Mouse (Mus musculus) left cerebral cortex, adult 9 months (tissue): ENCODE data around the gene Drg1.
A peak's percentile ranks its signal among the peaks of the same experiment; 100 is the strongest.
"Not testable (repeated sequence)": the region's sequence is repeated elsewhere in the genome, so short reads cannot be mapped to it uniquely, and the experiment has no call there.

Experiments
- DNase-seq, 2 experiments: peaks; one replicate each; pipeline ENCODE4 v3.0.0; 2022; ENCODE audit warnings: low spot score in 2 of 2

Drg1 gene

DNA sequence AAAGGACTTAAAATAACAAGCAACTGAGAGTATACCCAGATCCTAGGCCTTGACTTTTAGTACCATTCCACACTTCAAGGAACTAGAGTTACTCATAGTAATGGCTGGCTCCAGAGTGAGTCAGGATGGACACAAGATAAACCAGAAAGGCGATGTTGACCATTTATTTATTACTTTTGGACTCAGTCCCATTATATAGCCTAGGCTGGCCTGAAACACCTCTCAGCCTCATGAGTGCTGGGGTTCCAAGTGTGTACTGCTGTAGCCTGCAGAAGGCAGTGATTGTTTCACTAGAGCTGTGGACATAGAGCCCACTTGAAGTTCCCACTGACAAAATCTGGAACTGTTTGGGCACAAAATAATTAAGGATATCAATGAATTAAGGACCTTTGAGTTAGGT lies 53.7 kb downstream of the Drg1 start:
- DNase-seq = no peak

GRCm38 (mm10) chr11:3206783-3207182 lies 59.4 kb downstream of the Drg1 start:
- no peak for DNase-seq

DNA sequence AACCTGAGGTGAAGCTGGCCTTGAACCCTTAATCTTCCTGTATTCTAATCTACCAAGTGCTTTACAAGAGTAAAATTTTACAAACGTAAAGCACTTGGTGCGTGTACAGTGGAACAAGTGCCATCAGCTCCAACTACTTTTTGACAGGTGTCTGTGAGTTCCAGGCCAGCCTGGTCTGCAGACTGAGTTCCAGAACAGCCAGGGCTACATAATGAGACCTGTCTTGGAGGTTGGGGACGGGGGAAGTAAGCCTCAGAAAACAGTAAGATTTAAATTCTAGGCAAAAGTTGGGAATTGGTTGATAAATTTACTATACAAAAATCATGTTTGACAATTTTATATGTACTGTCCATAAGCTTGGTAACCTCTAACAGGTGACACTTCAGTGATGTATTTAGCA lies 61.0 kb downstream of the Drg1 start:
- DNase-seq = no peak

- no peak for DNase-seq
Observed at GRCm38 (mm10) chr11:3203771-3204170, 62.4 kb downstream of the Drg1 start.

DNA sequence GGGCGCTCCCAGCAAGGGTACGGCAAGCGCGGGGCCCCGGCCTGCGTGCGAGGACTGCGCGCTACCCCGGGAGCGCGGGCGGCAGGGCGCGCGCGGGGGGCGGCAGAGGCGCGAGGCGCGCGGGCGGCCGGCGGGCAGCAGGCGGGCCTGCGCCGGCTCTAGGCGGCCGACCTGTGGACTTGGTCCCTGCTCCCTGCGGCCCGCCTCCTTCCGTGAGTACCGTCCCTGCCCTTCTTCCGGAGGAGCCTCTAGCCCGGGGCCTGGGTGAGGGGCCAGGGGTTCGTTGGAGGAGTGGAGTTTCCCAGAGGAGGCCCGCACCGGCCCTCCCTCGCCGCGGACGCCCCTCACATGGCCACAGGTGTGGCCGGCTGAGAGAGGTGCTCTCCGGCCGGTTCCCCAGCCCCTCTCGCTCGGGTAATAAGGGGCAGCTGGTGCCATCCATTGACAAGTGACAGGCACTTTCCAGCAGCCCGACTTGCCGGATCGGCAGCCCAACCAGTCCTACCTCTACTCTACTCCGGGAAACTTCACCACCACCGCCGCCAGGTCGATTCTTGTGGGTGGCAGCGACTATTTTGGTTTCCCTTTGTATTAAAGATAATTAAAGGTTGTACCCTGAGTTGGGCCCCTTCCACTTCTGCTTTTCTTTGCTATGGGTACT lies 63.3 kb downstream of the Drg1 start:
- DNase-seq = peak in 1 of 2 experiments; percentile 23

DNA sequence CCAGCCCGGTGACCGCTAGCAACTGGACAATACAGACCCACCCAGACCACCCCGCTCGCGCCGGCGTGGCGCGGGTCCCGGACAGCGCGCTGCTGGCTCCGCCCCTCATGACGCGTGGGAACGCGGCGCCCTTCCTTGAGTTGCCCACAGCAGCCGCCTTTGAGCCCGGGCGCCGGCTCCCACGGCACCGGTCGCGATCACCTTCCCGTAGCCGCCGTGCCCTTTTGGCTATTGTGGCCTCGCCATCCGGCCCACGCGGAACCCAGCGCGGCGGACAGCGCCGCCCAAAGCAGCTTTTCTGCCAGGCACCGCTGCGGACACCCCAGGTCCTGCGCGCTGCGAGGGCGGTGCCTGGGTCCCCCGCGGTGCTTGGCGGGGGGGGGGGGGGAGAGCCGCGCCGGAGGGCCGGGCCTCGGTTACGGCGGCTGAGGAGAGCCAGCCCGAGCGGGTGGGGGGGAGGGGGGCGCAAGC lies 63.9 kb downstream of the Drg1 start, which contains the start of gene Eif4enif1:
Gene Eif4enif1 (plus strand): TSS at position 162 of the 471 bp plus-strand sequence.
- peak; percentile 79 to 93 for DNase-seq

- no peak for DNase-seq
Observed at GRCm38 (mm10) chr11:3201326-3202230, 64.6 kb downstream of the Drg1 start.

DNA sequence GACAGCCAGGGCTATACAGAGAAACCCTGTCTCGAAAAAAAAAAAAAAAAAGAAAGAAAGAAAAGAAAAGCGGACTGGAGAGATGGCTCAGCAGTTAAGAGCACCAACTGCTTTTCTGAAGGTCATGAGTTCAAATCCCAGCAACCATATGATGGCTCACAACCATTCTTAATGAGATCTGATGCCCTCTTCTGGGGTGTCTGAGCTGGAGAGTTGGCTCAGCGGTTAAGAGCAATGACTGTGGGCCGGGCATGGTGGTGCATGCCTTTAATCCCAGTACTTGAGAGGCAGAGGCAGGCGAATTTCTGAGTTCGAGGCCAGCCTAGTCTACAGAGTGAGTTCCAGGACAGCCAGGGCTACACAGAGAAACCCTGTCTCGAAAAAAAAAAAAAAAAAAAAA lies 65.6 kb downstream of the Drg1 start:
- DNase-seq = not testable (repeated sequence)

DNA sequence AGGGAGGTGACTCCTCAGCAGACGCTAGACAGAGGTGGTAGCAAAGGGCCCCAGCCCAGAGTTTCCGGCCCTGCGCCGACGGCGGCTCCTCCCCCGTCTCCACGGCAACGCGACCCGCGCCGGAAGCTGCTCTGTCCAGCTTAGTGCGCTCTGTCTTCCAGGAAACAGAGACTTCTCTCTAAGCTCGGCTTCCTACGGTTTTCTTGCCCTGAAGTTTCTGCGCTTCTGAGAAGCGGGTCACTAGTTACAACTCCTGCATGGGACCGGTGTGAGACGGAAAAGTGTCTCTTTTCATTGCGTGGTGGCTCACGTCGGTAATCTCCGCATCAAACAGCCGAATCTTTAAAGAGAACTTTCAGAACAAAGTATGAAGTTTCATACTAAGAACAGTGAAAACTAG lies 72.9 kb downstream of the Drg1 start, which contains the start of gene Sfi1:
Gene Sfi1 (minus strand): TSS at position 101 of the 400 bp plus-strand sequence.
- no peak for DNase-seq

DNA sequence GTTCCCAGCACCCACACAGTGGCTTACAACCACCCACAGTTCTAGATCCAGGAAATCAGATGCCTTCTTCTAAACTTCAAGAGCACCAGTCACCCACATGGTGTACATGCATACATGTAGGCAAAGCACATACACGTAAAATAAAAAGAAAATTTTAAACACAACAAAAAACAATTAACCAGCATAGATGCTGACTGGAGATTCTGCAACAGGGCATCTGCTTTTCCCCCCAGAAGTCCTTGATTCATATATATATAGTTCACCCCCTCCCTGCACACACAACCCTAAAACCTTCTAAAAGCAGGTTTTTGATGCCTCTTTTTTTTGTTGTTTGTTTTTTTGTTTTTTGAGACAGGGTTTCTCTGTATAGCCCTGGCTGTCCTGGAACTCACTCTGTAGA lies 83.5 kb downstream of the Drg1 start:
- DNase-seq = not testable (repeated sequence)

DNA sequence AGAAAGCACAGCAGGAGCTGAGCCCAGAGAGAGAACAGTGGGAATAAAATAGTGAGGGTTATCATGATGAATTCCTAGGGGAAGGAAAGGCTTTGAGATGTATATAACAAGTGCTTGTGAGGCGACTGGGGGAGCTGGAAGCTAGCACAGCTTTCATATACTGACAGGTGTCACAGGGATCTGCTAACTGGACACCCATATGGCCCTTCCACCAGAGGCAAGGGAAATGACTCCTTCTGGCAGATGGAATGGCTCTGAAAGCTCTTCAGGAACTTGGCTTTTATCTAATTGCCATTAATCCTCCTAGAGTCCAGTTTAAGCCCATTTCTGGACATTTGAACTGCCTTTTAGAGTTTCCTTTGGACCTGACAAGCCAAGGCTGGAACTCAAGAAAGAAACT lies 84.2 kb downstream of the Drg1 start:
- DNase-seq = not testable (repeated sequence)

- DNase-seq = peak in 1 of 2 experiments; percentile 79
Observed at GRCm38 (mm10) chr11:3181250-3181649, 85.0 kb downstream of the Drg1 start.

GRCm38 (mm10) chr11:3180510-3181160 lies 85.6 kb downstream of the Drg1 start:
- DNase-seq = not testable (repeated sequence)

- DNase-seq = peak in 1 of 2 experiments; percentile 33
Observed at GRCm38 (mm10) chr11:3179726-3180092, 86.5 kb downstream of the Drg1 start.

DNA sequence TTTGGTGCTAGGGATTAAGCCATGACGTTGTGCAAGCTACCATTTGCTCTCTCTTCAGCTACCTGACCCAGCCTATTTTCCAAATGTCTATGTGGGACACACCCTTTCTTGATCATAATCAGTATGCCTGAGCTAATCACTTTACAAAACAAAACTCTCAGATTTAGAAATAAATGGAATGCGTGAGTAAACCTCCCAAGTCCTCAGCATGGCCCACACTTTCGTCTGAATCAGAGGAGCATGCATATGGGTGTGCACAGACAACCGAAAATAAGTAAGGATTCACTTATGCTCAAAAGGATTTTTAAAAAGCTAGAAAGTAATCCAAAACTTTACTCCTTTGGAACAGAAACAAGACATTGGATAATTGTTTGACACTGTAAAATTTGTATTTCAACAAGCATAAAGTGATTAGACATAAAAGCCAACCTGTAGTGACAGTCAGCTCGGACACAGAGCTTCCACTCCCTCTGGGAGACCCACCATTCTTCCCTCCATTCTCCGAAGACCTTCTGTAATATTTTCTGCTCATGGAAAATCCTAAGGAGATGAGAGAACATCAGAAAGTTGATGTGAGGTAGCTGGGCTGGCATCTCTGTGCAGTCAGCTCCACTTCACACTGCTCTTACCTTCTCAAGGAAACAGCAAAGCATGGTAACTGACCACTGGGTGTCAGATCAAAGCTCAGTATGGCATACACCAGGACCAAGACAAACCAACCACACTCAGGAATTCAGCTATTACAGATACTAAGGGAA lies 87.1 kb downstream of the Drg1 start:
- DNase-seq = not testable (repeated sequence)

- peak in 1 of 2 experiments; percentile 75 for DNase-seq
Observed at GRCm38 (mm10) chr11:3173425-3174318, 92.5 kb downstream of the Drg1 start.

DNA sequence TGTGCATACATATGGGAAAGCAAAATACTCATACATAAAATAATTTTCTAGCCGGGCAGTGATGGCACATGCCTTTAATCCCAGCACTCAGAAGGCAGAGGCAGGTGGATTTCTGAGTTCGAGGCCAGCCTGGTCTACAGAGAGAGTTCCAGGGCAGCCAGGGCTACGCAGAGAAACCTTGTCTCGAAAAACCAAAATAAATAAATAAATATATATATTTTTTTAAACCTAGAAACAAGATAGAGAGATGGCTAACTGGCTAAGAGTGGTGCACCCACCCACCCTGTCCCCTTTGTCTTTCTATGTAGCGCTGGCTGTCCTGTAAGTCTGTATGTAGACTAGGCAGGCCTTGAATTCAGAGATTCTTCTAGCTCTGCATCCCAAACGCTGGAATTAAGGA lies 93.7 kb downstream of the Drg1 start:
- not testable (repeated sequence) for DNase-seq

GRCm38 (mm10) chr11:3171931-3172330 lies 94.3 kb downstream of the Drg1 start:
- peak in 1 of 2 experiments; percentile 61 for DNase-seq

- DNase-seq = not testable (repeated sequence)
Observed at GRCm38 (mm10) chr11:3169042-3169441, 97.2 kb downstream of the Drg1 start.

GRCm38 (mm10) chr11:3167571-3168001 lies 98.6 kb downstream of the Drg1 start:
- peak in 1 of 2 experiments; percentile 58 for DNase-seq
